ENCODE assay signal across 14 mouse cellular contexts in the genomic region with DNA sequence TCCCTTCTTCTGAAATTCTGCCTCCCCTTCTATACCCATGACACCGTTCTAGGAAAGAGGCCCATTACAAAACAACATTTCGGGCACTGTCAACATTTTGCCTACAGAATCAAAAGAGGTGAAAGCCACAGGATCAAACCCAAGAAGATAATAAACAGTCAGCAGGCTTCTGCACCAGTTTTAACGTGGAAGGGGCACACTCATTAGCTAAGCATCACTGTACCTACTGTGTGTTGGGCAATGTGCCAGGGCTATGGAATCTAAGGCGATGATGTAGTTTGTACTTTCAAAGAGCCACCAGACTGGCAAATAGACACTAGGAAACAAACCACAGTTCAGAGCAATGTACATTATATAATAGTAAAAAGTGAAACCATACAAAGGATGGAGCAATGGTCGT. TPM values are rescaled to one million over a fixed set of nuclear protein-coding genes. Genes with fewer than 3 reads are reported as not detected.
DNase-seq lines count a peak whose midpoint lies in the region; ATAC-seq and TF ChIP-seq lines count a peak whose summit lies in the region.
"Had no signal": no experiment of that assay in that cellular context is flagged by ENCODE, and none has a peak within 500 bp of the region (broad histone marks: within the 10 kb centered on the region; RNA-seq: fewer than 3 reads in every experiment).

No protein-coding gene starts in this region.

- peak overlapping the region; percentile 91 for H3K27ac ChIP-seq in gastrocnemius, adult 2 months
- no peak overlapping the region for H3K27ac ChIP-seq in kidney, postnatal 0 days
- peak overlapping the region; percentile 44 for H3K27ac ChIP-seq in liver, embryonic 14.5 days
- H3K27ac ChIP-seq: hindbrain, postnatal 0 days; midbrain, embryonic 15.5 days; neural tube, embryonic 12.5 days had no signal

- intact Hi-C loops in gastrocnemius, adult 2 months (cut with DNase I), result no loop called here

- H3K4me1 ChIP-seq in kidney, postnatal 0 days (replicated peaks; ENCODE audit: insufficient read depth, low read length), result no peaks in the 10 kb centered on the region
- peaks cover 36 to 54% of the 10 kb centered on the region in 2 experiments for H3K4me1 ChIP-seq in liver, embryonic 14.5 days (replicated peaks; ENCODE audit: control insufficient read depth in 2 of 2, insufficient read depth in 2 of 2, low read length in 1 of 2)

- no peaks in the 10 kb centered on the region for H3K27me3 ChIP-seq in kidney, postnatal 0 days (ENCODE audit: insufficient read depth, low read length)
- no peaks in the 10 kb centered on the region for H3K27me3 ChIP-seq in liver, embryonic 14.5 days (ENCODE audit: control insufficient read depth, insufficient read depth, low read length)
- H3K27me3 ChIP-seq: midbrain, embryonic 15.5 days; neural tube, embryonic 12.5 days had no signal

- no peak for ATAC-seq in kidney, postnatal 0 days (replicated peaks; ENCODE audit: low FRiP score, low read depth)
- no peak for ATAC-seq in liver, embryonic 14.5 days (ENCODE audit: insufficient read depth)
- ATAC-seq: hindbrain, postnatal 0 days; midbrain, embryonic 15.5 days had no signal

- 85% methylated on average over 5 of the region's 5 CpGs for WGBS in kidney, postnatal 0 days
- 60% methylated on average over 5 of the region's 5 CpGs for WGBS in liver, embryonic 14.5 days (ENCODE audit: insufficient replicate concordance)

- no peak for DNase-seq in gastrocnemius, adult 2 months
- no peak for DNase-seq in gastrocnemius, postnatal 4 days (ENCODE audit: low spot score in 2 of 2)
- no peak for DNase-seq in kidney, postnatal 0 days (ENCODE audit: low spot score)
- DNase-seq in kidney, postnatal 10 days, result no peak
- DNase-seq in CD8-positive naive resting alpha-beta T cell, adult 2 months (ENCODE audit: low read depth in 2 of 2, low spot score in 2 of 2), result peak; percentile 46 to 52
- no peak for DNase-seq in liver, embryonic 14.5 days (ENCODE audit: low read depth in 3 of 3, low spot score in 3 of 3)
- DNase-seq in urinary bladder, postnatal 4 days (ENCODE audit: low spot score in 2 of 2), result no peak
- no peak for DNase-seq in layer of hippocampus, adult 18-20 months (ENCODE audit: low spot score in 2 of 2)
- DNase-seq: cerebellum, adult 8-10 months; thymus, adult 18-20 months had no signal

- no peak for TF ChIP-seq EP300 in liver, embryonic 14.5 days (IDR thresholded peaks at IDR 0.05; ENCODE audit: low read depth)

- H3K36me3 ChIP-seq in kidney, postnatal 0 days (ENCODE audit: insufficient read depth, low read length), result no peaks in the 10 kb centered on the region
- no peaks in the 10 kb centered on the region for H3K36me3 ChIP-seq in liver, embryonic 14.5 days (replicated peaks; ENCODE audit: control insufficient read depth, insufficient read depth, low read depth)
- H3K36me3 ChIP-seq: midbrain, embryonic 15.5 days; neural tube, embryonic 12.5 days had no signal

- no peak overlapping the region for H3K9ac ChIP-seq in kidney, postnatal 0 days (ENCODE audit: low read depth, low read length)
- H3K9ac ChIP-seq in liver, embryonic 14.5 days (replicated peaks), result peak overlapping the region; percentile 84
- H3K9ac ChIP-seq: lung, embryonic 14.5 days; midbrain, embryonic 15.5 days; neural tube, embryonic 12.5 days had no signal

- peak overlapping the region; percentile 78 for H3K4me2 ChIP-seq in kidney, postnatal 0 days (ENCODE audit: low read length)
- H3K4me2 ChIP-seq in liver, embryonic 14.5 days (ENCODE audit: low read depth), result peak overlapping the region; percentile 85
- H3K4me2 ChIP-seq: midbrain, embryonic 15.5 days; neural tube, embryonic 12.5 days had no signal

- H3K4me3 ChIP-seq in gastrocnemius, adult 2 months, result peak overlapping the region; percentile 83
- H3K4me3 ChIP-seq in kidney, postnatal 0 days (replicated peaks; ENCODE audit: low read depth, low read length), result no peak overlapping the region
- H3K4me3 ChIP-seq in liver, embryonic 14.5 days (ENCODE audit: insufficient read depth in 1 of 2, low read depth in 2 of 2, low read length in 2 of 2), result peak overlapping the region; percentile 30 to 78
- H3K4me3 ChIP-seq: midbrain, embryonic 15.5 days; neural tube, embryonic 12.5 days had no signal

- H3K9me3 ChIP-seq in kidney, postnatal 0 days (replicated peaks; ENCODE audit: low read length), result no peaks in the 10 kb centered on the region
- no peaks in the 10 kb centered on the region for H3K9me3 ChIP-seq in liver, embryonic 14.5 days (ENCODE audit: control insufficient read depth, low read length)
- H3K9me3 ChIP-seq: midbrain, embryonic 15.5 days; neural tube, embryonic 12.5 days had no signal

- no peak for TF ChIP-seq CTCF in gastrocnemius, adult 2 months (IDR thresholded peaks at IDR 0.05)
- TF ChIP-seq CTCF in kidney, postnatal 0 days (IDR thresholded peaks at IDR 0.05; ENCODE audit: low read depth), result no peak
- no peak for TF ChIP-seq CTCF in liver, embryonic 14.5 days (IDR thresholded peaks at IDR 0.05; ENCODE audit: low read depth)

RNA-seq across cellular contexts. Expression of gene 4930523C07Rik, which starts 1.8 kb away (rescaled TPM):
- 1 to 10 TPM; 5.2 to 8.9 TPM for total RNA-seq in gastrocnemius, adult 2 months (2021)
- 10 to 100 TPM; 13.5 to 16.9 TPM for total RNA-seq in gastrocnemius, postnatal 4 days (2021)
- 35.2 and 35.6 TPM in 2 replicates for polyA plus RNA-seq in kidney, postnatal 0 days (2015; fragmentation: Nextera tagmentation; extraction: Ambion mirVana)
- polyA plus RNA-seq in liver, embryonic 14.5 days (2012; rRNA removed), result 4.8 and 6.5 TPM in 2 replicates
- 18.0 and 28.1 TPM in 2 replicates for polyA plus RNA-seq in liver, embryonic 14.5 days (2014; fragmentation: Nextera tagmentation; extraction: Ambion mirVana)
- total RNA-seq in layer of hippocampus, adult 18-20 months (2021), result 1 to 10 TPM; 1.1 to 3.5 TPM

Comparison
In these comparisons a context has a peak if more than half of its experiments do, and no peak if none do; other contexts are left out.
1. DNase-seq: peak in CD8-positive naive resting alpha-beta T cell, adult 2 months (2 of 2); none in gastrocnemius, adult 2 months (single experiment), gastrocnemius, postnatal 4 days (0 of 2), kidney, postnatal 0 days (single experiment), kidney, postnatal 10 days (single experiment), liver, embryonic 14.5 days (0 of 3), urinary bladder, postnatal 4 days (0 of 2) and layer of hippocampus, adult 18-20 months (0 of 2).